Mouse (Mus musculus): Measurements from ENCODE around the gene Golt1b.
"Not testable (repeated sequence)": the region's sequence is repeated elsewhere in the genome, so short reads cannot be mapped to it uniquely, and the experiment has no call there.

Gene Golt1b

GRCm38 (mm10) chr6:142387011-142387754, at the start of gene Golt1b, which contains the start of gene Recql:
Gene Golt1b, plus strand, starts transcription at chr6:142387221.
Gene Recql, minus strand, starts transcription at chr6:142387087.
- DNase-seq (ENCODE audit: low spot score in 2 of 2): peak; percentile 98 to 99

GRCm38 (mm10) chr6:142338961-142339360, 48.1 kb upstream of the Golt1b start:
- DNase-seq (ENCODE audit: low spot score in 2 of 2): no peak

DNA sequence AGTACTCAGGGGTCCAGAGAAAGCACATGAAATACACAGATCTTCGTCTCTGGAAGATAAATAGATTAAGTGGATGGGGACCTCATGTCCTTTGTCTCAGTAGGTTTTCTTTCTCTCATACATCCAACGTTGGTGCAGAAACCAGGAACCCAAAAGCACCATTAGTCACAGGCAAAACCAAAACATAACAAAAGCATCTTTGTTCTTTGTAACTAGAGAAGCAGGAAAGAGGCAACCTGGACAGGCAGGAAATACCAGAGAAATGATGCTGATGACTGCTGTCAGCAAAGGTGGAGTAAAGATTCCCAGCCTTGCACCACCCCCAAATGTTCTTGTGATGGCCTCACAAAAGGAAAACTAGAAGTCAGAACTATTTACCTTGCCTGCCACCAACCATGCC, 47.4 kb upstream of the Golt1b start:
- no peak for DNase-seq (ENCODE audit: low spot score in 2 of 2)

DNA sequence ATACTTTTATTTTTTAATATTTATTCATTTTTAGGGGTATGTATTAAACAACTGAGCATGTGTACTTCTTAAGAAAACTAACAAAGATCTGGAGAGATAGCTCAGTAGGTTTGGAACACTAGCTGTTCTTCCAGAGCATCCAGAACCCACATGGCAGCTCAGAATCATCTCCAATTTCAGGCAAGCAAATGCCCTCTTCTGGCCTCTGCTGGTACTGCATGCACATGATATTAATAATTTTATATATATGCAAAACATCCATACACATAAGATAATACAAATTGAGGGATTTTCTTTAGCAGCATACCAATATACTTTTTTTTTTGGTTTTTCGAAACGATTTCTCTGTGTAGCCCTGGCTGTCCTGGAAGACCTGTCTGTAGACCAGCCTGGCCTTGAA, 43.5 kb upstream of the Golt1b start:
- DNase-seq (ENCODE audit: low spot score in 2 of 2): peak; percentile 33 to 47

DNA sequence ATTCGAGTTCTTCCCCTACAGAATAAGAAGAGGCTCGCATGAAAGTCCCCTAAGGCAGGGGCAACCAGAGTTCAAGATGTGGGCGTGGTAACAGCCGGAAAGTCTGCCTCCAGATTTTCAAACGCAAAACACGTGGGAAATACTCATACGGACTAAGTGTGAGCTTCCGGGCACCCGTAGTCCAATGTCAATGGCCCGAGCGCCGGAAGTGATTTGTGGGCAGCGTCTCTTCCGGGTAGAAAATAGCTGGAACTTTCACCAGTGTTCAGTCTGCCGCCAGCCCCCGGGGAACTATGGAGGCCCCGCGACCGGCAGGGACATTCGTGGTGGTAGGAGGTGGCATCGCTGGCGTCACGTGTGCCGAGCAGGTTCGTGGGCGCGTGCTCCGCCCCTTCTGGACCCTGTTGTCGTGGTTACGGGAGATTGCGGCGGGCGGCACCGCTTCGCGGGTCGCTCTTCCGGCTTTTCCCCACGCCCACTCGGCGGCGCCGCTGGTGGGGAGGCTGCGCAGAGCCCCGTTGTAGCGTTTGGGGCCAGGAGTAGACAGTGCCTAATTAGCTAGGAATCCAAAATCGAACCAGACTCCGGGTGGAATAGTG, 41.5 kb upstream of the Golt1b start, which contains the start of gene Pyroxd1:
TSS of gene Pyroxd1 (plus strand) at position 215 of the 599 bp plus-strand sequence.
- DNase-seq (ENCODE audit: low spot score in 2 of 2): peak; percentile 81 to 85

DNA sequence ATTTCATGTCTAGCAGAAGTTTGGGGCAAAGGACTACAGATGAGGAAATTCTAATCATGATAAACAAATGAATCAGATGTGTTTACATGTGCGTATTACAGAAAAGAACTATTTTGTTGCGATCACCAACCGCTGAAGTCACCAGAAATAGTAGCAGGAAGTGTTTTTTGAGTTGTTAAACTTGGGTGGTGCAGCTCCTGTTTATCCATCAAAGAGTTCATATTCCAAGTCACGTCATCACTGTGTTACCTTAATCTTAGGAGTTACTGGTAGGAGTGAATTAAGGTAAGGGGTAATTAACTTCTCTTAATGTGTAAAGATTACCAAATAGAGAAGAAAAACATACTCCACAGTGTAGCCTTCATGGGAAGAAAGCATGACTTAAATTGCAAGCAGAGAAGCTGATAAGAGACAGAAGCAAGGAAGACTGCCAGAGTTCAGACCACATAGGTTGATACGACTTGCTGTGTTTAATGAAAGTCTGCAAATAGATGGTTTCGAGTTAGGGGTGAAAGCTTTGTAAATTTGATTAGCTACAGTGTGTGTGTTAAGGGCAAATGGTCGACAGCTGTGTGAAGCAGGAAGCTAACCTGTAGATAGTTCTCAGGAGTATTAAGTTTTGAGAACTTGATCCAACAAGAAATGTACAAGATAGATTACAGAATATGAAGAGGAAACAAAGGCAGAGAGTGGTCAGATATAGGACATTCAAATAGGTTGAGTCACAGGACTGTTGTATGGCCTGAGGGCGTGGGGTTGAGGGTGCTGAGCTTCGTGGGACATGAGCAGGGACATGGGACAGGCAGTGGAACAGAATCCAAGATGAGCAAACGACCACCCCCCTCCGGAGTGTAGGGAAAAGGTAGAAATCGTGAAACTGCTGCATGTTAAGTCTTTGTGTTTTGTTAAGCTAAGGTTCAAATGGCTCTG, 40.6 kb upstream of the Golt1b start:
- no peak for DNase-seq (ENCODE audit: low spot score in 2 of 2)

GRCm38 (mm10) chr6:142347431-142348385, 39.3 kb upstream of the Golt1b start:
- DNase-seq (ENCODE audit: low spot score in 2 of 2): no peak

GRCm38 (mm10) chr6:142352099-142352498, 34.9 kb upstream of the Golt1b start:
- DNase-seq (ENCODE audit: low spot score in 2 of 2): not testable (repeated sequence)

DNA sequence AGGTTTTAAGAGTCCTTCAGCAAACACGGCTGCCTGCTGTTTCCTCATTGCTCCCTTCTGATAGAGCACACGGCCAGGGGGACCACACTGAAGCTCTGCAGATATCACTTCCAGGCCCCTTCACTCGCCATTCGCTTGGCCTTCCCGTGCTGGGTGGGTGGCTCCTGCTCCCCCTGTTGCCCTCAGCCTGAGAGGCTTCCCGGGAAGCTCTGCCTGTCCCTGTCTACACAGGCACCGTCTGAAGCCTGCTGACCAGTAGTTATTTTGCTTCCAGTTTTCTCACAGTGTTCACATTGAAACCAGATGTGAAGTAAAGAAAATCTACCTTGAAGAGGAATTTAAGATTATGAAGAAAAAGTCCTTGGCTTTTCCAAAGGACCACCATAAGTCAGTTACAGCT, 29.9 kb upstream of the Golt1b start:
- DNase-seq (ENCODE audit: low spot score in 2 of 2): no peak

GRCm38 (mm10) chr6:142362036-142362435, 25.0 kb upstream of the Golt1b start:
- no peak for DNase-seq (ENCODE audit: low spot score in 2 of 2)

DNA sequence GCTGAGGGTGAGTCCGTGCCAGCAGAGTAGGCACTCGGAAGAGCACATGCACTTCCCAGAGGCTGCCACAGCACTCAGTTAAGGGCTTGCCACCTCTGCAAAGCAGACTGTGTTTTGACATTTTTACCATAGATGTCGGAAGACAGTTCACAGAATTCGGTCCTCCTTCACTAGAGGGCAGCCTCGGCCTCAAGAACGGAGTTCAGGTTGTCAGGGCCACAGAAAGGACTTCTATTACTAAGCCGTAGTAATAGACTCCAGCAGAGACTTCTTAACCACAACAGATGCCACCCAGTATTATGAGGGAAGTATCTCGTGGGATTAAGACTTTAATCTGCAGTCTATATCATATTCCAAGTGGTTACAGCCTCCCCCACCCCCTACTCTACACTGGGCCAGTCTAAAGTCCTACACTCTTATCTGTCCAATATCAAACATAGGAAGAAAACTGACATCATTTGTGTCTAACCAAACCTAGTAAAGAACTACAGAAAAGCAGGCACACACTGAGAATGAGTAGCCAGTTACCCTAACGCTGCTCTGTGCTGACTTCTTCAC, 23.9 kb upstream of the Golt1b start:
- DNase-seq (ENCODE audit: low spot score in 2 of 2): no peak

DNA sequence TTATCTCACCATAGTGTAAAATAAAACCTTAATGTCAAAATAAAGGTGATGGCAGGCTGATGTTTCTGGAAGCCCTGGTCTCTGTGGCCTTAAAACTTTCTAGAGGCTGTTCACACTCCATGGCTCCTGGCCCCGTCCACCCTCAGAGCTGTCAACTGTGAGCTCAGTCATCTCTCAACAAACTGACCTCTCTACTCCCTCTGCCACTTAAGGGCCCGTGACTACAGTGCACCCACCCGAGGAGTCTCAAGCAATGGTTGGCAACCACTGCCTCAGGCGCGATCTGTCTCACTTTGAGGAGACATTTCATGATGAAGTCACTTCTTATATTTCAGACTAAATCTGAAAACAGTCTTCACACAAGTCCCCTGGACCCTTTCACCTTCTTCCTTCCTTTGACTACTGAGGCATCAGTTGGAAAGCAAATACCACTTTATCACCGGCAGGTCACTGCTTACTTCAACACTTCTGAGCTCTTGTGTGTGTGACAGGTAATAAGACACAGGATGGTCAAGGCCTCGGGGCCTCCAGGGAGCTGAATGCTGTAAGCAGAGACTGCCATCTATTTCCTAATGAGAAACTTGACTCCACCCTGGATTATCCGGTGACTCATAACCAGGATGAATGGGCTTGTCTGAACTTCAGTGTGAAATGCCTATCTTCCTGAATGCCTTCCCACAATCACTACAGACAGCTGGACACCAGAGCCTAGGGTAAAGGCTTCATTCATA, 21.1 kb upstream of the Golt1b start:
- no peak for DNase-seq (ENCODE audit: low spot score in 2 of 2)

DNA sequence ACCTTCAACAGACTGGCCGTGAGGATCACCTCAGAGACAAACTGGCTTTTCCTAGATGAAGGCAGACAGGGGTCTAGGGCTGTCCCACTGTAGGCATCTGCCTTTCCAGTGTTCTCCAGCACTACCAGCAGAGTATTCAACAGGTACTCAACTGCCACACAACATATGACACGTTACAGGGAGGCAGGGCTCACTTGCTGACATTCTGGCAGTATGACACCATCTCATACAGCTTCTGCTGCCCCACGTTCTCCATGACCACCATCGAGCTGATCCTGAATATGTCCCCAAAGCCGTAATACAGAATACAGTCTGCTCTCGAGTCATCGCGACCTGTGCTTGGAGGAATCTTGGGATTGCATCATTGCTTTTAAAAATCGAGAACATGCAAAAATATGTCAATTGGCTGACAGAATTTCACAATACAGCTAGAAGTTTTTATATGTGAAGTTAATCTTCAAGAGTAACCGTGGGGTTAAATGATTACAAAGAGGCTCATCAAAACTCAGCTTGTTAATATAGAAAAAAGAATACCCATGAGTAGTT, 20.5 kb upstream of the Golt1b start:
- DNase-seq (ENCODE audit: low spot score in 2 of 2): no peak

GRCm38 (mm10) chr6:142367565-142367964, 19.5 kb upstream of the Golt1b start:
- no peak for DNase-seq (ENCODE audit: low spot score in 2 of 2)

- no peak for DNase-seq (ENCODE audit: low spot score in 2 of 2)
Measured at GRCm38 (mm10) chr6:142369568-142369967, 17.5 kb upstream of the Golt1b start.

GRCm38 (mm10) chr6:142377081-142377480, 9.9 kb upstream of the Golt1b start:
- DNase-seq (ENCODE audit: low spot score in 2 of 2): no peak

GRCm38 (mm10) chr6:142378576-142379330, 8.3 kb upstream of the Golt1b start:
- no peak for DNase-seq (ENCODE audit: low spot score in 2 of 2)

DNA sequence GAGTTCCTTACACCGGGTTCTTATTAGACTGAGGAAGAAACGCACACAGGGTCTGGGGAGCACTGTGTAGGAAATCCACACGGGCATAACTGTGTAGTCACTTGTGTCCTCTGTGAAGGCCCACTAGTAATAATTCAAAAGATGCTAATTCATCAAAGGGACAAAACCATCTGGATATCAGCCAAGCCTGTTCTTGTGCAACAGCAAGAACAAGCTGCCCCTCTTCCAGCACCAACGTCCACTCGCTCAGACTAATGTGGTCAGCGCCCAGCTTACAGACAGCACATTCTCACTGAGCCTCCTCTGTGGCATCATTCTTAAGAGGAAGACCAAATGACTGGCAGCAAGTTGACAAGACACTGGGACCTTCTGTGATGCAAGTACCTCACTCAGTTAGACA, 7.1 kb upstream of the Golt1b start:
- DNase-seq (ENCODE audit: low spot score in 2 of 2): no peak

- DNase-seq (ENCODE audit: low spot score in 2 of 2): no peak
Measured at GRCm38 (mm10) chr6:142381615-142382014, 5.4 kb upstream of the Golt1b start.
